Mouse (Mus musculus): ENCODE measurements at regions not wholly inside any gene's neighbourhood (a gene's known extent, or its start where the extent isn't known, plus 50 kb on each side); places are given as distances from the start of the nearest gene placed in this dataset.
"Not testable (repeated sequence)": the region's sequence is repeated elsewhere in the genome, so short reads cannot be mapped to it uniquely, and the experiment has no call there.

DNA sequence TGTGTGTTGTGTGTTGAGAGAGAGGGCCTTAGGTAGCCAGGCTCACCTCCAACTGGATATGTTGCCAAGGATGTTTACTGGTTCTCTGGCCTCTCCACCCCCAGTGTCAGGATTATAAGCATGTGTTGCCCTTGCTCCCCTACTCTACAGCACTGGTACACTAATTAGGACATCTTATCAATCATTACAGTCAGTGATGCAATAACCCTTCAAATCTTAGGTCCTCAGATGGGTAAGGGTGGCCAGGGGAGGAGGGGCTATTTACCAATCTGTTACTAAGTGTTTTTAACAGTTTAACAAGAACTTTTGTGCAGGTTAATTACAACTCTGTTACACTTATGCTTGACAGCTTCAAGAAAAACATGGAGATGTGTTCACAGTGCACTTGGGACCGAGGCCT, 80.1 kb upstream of the Cyp2b13 start:
- DNase-seq (ENCODE audit: low spot score in 2 of 2) = no peak

DNA sequence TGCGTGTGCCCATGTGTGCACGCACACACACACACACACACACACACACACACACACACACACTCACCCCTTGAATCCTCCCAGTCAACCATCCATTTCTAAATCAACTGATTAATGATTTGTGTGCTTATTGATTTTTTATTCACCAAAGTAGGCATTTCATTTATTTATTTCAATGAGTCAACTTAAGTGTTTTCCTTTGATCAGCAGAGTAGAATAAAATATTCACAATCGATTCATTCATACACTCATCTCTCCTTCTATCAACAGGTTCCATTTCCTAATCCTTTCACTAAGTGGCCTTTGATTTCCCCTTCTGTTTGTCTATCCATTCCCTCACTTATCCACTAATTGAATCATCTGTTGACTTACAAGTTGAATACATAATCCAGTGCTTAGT, 74.3 kb upstream of the Cyp2b13 start:
- DNase-seq (ENCODE audit: low spot score in 2 of 2) = no peak

DNA sequence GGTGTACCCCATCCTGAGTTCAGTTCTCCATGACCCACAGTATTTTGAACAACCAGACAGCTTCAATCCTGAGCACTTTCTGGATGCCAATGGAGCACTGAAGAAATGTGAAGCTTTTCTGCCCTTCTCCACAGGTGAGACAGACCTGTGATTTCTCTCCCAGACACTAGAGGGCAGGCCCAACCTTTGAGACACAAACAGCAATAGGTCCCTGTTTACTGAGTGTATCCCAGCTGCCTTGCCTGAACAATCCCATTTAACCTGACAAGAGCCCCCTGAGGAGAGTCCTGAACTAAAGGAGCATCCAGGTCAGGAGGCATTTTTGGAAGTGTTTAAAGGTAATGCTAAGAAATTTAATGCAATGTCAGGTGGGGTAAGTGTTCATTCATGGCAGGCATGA, 73.0 kb upstream of the Cyp2b13 start:
- DNase-seq (ENCODE audit: low spot score in 2 of 2) = peak; percentile 6 to 21

DNA sequence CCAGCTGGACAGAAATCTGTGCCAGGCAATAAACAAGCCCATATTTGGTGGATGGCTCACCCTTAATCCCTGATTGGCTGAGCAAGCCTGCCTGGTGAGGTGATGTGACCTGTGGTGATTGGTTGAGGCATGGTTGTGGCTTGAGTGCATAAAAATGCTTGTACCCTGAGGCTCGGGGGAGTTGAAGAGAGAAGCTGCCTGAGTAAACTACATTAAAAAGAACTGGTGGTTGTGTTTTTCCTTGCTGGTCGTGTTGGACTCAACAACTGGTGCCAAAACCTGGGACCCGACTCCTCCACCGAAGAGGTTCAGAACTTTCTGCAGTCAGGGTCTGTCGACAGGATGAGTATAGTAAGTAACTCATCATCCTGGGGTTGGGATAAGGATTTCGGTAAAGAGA, 55.4 kb upstream of the Cyp2b13 start:
- not testable (repeated sequence) for DNase-seq (ENCODE audit: low spot score in 2 of 2)

DNA sequence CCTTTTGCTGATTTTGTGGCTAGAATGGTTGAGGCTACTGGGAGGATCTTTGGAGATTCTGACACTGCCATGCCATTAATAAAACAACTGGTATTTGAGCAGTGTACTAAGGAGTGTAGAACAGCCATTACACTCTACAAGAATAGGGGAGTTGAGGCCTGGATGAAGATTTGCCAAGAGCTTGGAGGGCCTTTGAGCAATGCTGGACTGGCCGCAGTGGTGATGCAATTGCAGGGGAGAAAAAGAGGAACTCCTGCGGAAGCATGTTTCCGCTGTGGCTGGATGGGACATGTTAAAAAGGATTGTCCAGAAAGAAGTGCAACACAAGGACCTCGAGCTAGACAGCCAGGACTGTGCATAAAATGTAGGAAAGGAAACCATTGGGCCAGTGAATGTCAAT, 53.2 kb upstream of the Cyp2b13 start:
- no peak for DNase-seq (ENCODE audit: low spot score in 2 of 2)
